Mouse (Mus musculus): ENCODE data around the gene Dennd4a. TPM values are rescaled to one million over a fixed set of nuclear protein-coding genes. Genes with fewer than 3 reads are reported as not detected.
A peak's percentile ranks its signal among the peaks of the same experiment; 100 is the strongest.
"Not testable (repeated sequence)": the region's sequence is repeated elsewhere in the genome, so short reads cannot be mapped to it uniquely, and the experiment has no call there.

Gene Dennd4a
- polyA plus RNA-seq, 1 experiment from 2014 or later: 12.0 TPM

DNA sequence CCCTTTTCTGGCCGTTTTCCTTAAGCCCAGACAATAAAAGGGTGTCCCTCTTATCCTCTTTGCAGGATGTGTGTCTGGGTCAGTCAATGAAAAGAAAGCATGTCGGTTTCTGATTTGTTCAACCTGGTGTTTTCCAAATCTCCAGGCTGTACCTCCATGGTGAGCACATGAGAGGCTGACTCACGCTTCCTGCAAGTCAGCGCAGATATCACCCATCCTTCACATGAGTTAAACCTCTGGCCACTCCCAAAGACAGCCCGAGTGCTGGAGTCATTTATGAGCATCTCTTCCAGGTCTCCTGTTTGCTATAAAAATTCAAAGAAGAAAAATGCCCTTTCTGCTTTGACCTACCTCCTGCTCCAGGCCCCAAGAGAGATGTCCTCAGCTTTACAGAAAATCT, 5.3 kb upstream of the Dennd4a start:
- Histone ChIP-seq H3K36me3 (replicated peaks) (no peaks in the 10 kb centered on the region), H3K9me3 (no peaks in the 10 kb centered on the region), H3K9ac (no peak overlapping the region), H3K4me1 (no peaks in the 10 kb centered on the region), H3K27ac (no peak overlapping the region), H3K27me3 (replicated peaks) (no peaks in the 10 kb centered on the region), H3K4me3 (no peak overlapping the region), H3K4me2 (no peak overlapping the region)
- WGBS: 75% methylated on average over 5 of the region's 5 CpGs
- no peak for ATAC-seq (replicated peaks)

DNA sequence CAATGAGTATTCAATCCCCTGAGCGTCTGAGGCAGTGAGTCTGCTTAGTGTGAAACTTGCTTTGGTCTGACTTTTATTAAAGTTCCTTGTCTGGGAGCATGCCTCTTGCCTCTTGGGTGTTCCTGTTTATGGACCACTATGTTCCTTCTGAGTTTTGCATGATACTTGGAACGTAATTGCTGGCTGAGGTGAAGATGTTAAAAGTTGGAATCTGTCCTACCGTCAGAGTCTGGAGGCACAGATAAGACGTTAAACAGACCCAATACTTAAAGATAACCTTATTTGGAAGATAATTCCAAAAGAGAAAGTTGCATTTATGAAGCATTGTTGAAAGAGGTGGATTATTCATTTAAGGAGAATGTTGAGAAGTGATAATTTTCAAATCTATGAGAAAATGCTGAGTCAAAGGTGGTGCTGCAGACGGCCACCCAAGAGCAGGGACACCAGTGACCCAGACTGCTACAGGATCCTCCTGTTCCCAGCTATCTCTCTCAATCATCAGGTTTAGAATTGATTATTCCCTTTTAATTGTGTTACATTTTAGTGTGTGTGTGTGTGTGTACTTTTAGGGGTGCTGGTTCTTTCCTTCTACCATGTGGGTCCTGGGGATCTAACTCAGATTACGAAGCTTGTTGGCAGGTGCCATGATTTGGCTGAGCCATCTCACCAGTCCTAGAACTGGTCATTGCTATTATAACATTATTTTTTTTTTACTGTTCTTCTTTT, 4.6 kb upstream of the Dennd4a start:
- Histone ChIP-seq H3K27ac (no peak overlapping the region), H3K9ac (no peak overlapping the region), H3K4me3 (no peak overlapping the region), H3K4me2 (no peak overlapping the region), H3K9me3 (no peaks in the 10 kb centered on the region), H3K27me3 (replicated peaks) (no peaks in the 10 kb centered on the region), H3K36me3 (replicated peaks) (no peaks in the 10 kb centered on the region), H3K4me1 (no peaks in the 10 kb centered on the region)
- WGBS: 75% methylated on average over 6 of the region's 6 CpGs
- no peak for ATAC-seq (replicated peaks)

DNA sequence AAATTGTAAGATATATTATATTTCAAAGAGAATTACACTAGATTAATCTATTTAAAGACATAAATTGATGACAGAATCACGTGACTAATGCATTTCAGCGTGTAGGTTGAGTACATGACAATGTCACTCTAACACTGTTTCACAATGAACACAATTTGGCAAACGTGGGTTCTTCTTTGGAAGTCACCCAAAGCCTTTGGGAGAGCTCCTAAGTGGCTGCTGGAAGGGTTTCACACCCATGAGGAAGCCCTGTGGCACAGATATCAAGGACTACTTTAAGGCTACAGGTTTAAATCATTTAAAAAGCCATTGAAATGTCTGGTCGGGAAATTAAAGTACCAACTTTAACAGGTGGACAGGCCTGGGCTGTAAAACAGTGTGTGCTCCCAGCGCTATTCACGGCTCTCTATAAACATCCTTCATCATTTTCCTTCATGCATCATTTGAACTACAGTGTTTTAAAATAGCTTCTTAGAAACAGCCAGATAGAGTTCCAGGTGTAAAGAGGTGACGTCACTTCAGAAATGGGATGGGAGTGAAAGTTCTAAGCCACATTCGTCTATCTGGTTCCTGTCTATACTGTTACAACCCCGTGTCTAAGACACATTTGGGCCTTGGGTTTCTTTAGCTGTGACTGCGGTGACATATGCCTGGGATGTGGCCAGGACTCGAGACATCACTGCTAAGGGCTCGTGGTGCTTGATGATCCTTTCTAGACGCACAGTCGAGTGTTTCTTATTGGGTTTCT, 3.9 kb upstream of the Dennd4a start:
- H3K9me3 ChIP-seq: no peaks in the 10 kb centered on the region
- no peak for ATAC-seq (replicated peaks)
- WGBS: 87% methylated on average over 14 of the region's 14 CpGs
- no peak overlapping the region for H3K27ac ChIP-seq
- no peaks in the 10 kb centered on the region for H3K36me3 ChIP-seq (replicated peaks)
- no peak overlapping the region for H3K9ac ChIP-seq
- no peaks in the 10 kb centered on the region for H3K27me3 ChIP-seq (replicated peaks)
- H3K4me2 ChIP-seq: no peak overlapping the region
- no peak overlapping the region for H3K4me3 ChIP-seq
- peaks cover 3% of the 10 kb centered on the region for H3K4me1 ChIP-seq

DNA sequence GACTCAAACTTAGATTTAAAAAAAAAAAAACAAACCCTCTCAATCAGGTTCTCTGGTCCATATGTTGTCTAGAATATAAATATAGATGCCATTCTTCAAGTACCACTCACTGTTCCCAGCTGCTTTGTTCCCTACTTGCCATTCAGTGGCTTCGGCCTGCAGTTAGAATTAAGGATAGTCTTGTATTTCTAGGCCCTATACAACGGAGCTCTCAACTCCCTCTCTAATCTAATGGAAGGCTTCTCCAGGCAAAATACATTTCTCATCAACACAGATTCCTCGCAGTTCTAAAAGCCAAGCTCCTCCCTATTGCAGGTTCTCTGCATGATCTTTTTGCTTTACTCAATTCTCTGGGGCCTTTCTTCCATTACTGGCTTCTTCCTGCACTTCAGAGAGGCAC, 1.3 kb upstream of the Dennd4a start:
- Histone ChIP-seq H3K27ac (no peak overlapping the region), H3K4me1 (peaks cover 13% of the 10 kb centered on the region), H3K4me3 (no peak overlapping the region), H3K36me3 (replicated peaks) (no peaks in the 10 kb centered on the region), H3K4me2 (no peak overlapping the region), H3K9ac (no peak overlapping the region), H3K27me3 (replicated peaks) (no peaks in the 10 kb centered on the region), H3K9me3 (no peaks in the 10 kb centered on the region)
- WGBS: 78% methylated on average over 3 of the region's 3 CpGs
- ATAC-seq (replicated peaks): no peak

DNA sequence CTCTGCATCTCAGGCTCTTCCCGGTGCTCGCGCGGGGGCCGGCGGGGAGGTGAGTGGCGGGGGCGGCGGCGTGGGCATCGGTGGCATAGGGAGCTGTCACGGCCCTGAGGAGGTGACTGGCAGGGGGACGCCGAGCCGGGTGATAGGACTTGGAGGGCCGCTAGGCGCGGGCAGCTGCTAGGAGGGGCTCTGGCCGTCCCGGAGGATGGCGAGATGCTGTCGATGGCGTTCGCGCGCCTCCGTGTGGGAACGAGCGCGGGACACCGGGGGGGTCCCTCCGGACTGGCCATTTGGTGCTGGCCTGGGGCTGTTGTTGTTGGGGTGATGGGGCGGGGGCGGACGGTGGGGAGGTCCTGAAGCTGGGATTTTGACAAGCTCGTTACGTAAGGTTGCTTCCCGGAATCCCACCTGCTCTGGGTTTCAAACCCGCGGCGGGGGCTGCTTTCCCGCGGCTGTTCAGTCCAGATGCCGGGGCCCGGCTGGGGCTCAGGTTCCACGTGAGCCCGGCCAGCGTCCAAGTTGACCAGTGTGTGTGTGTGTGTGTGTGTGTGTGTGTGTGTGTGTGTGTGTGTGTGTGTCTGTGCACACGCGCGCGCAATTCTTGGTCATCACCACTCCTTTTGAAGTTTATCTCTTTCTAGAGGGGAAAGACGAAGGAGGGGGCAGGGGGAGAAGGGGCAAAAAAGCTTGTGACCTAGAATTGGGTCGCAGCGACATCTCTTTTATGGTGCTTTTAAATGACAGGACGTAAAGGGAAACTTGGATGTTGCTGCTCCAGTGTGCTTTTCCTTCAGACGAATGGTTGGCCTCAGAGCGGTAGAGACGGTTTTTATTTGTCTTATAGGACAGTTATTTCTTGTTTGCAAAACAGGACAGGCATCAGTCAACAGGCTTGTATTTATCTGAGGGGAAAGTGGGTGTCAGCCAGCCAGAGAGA, 666 bp downstream of the Dennd4a start:
- H3K36me3 ChIP-seq (replicated peaks): no peaks in the 10 kb centered on the region
- peak overlapping the region; percentile 87 for H3K9ac ChIP-seq
- peak overlapping the region; percentile 95 for H3K4me3 ChIP-seq
- peak overlapping the region; percentile 99 for H3K27ac ChIP-seq
- ATAC-seq (replicated peaks): peak; percentile 84
- H3K27me3 ChIP-seq (replicated peaks): no peaks in the 10 kb centered on the region
- peaks cover 13% of the 10 kb centered on the region for H3K4me1 ChIP-seq
- H3K4me2 ChIP-seq: peak overlapping the region; percentile 62
- no peaks in the 10 kb centered on the region for H3K9me3 ChIP-seq
- WGBS: under 1% methylated on average over 57 of the region's 59 CpGs

GRCm38 (mm10) chr9:64812475-64812860, 1.3 kb downstream of the Dennd4a start:
- Histone ChIP-seq H3K4me2 (peak overlapping the region; percentile 62), H3K4me1 (peaks cover 13% of the 10 kb centered on the region), H3K9me3 (no peaks in the 10 kb centered on the region), H3K4me3 (peak overlapping the region; percentile 95), H3K9ac (peak overlapping the region; percentile 87), H3K36me3 (replicated peaks) (no peaks in the 10 kb centered on the region), H3K27ac (no peak overlapping the region), H3K27me3 (replicated peaks) (no peaks in the 10 kb centered on the region)
- 40% methylated on average over 1 of the region's 1 CpGs for WGBS
- ATAC-seq (replicated peaks): no peak

DNA sequence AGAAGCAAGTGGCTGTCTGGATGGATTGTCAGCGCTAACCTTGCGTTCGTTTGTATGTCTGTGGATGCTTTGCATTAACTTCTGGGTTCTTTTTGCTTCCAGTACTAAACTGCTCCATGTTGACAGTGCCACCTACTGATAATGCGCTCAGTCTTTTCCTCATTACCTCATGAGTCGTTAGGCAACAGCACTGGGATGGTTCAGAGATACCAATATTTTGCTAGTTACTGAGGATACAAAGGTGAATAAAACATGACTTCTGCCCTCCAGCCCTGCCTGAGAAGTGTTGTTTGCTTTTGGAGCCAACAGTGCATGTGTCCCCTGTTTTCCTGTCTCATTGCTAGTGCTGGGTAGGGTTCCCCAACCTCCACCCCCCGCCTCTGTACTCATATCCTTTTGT, 3.1 kb downstream of the Dennd4a start:
- H3K36me3 ChIP-seq (replicated peaks): no peaks in the 10 kb centered on the region
- H3K9ac ChIP-seq: no peak overlapping the region
- no peak overlapping the region for H3K4me2 ChIP-seq
- no peaks in the 10 kb centered on the region for H3K9me3 ChIP-seq
- peaks cover 13% of the 10 kb centered on the region for H3K4me1 ChIP-seq
- no peak for ATAC-seq (replicated peaks)
- no peak overlapping the region for H3K4me3 ChIP-seq
- H3K27ac ChIP-seq: no peak overlapping the region
- WGBS: 84% methylated on average over 6 of the region's 6 CpGs
- H3K27me3 ChIP-seq (replicated peaks): no peaks in the 10 kb centered on the region

DNA sequence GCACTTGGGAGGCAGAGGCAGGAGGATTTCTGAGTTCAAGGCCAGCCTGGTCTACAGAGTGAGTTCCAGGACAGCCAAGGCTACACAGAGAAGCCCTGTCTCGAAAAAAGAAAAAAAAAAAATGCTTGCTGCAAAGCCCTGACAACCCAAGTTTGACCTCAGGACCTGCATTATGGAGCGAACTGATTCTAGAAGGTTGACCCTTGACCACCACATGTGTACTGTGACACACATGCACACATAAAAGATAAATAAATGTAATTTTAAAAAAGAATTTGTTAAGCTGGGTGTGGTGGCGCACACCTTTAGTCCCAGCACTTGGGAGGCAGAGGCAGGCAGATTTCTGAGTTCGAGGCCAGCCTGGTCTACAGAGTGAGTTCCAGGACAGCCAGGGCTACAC, 8.5 kb downstream of the Dennd4a start:
- WGBS: 96% methylated on average over 4 of the region's 4 CpGs
- not testable (repeated sequence) for H3K9me3 ChIP-seq; H3K4me1 ChIP-seq; ATAC-seq (replicated peaks); H3K4me3 ChIP-seq; H3K9ac ChIP-seq; H3K27me3 ChIP-seq (replicated peaks); H3K27ac ChIP-seq; H3K4me2 ChIP-seq; H3K36me3 ChIP-seq (replicated peaks)

DNA sequence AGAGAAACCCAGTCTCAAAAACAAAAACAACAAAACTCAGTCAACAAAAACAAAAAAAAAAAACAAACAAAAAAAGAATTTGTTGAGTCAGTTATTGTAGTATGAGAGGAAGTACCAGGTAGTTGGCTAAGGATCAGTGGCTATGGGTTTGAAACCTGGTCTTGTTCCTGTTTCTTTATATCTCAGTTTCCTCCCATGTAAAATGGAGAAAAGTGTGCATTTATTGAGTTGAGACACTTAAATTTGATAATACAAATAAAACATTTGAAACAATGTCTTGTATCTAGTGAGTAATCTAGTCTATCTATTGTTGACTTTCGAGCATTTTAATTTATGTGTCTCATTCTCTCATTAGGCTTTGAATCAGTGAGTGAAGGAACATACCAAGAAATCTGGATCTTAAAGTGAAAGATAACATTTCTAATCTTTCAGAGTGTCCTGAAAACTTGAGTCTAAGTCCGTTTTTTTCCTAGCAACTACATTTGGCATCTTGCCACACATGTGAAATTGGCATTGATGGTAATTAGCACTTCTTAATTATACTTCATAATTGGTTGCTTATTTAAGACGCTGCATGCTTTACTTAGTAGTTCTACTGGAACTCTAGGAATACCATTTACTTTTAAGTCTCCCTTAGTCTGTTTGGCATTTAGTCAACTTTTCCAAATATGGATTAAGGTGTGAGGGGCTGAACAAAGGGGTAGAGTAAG, 9.1 kb downstream of the Dennd4a start:
- WGBS: 75% methylated on average over 3 of the region's 3 CpGs

DNA sequence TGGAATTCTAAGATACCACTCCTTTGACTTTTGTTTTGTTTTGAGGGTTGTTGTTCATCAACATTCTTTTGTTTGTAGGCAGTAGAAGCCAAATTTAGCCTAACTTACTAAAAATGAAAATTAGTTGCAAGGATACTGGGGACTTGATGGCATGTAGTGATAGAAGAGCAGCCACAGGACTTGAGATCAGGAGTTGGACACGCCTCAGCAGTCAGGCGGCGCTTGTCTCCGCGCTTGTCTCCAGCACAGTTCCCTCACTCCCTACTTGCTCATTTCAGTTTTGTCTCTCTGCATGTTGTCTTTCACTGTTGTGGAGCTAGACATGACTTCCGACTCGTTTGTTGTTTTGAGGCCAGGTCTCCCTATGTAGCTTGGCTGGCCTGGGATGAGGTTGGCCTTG, 11.1 kb downstream of the Dennd4a start:
- Histone ChIP-seq H3K27ac (no peak overlapping the region), H3K4me1 (no peaks in the 10 kb centered on the region), H3K4me3 (no peak overlapping the region), H3K9ac (no peak overlapping the region), H3K9me3 (no peaks in the 10 kb centered on the region), H3K36me3 (replicated peaks) (no peaks in the 10 kb centered on the region), H3K27me3 (replicated peaks) (no peaks in the 10 kb centered on the region), H3K4me2 (no peak overlapping the region)
- ATAC-seq (replicated peaks): no peak
- WGBS: 70% methylated on average over 7 of the region's 7 CpGs

More for the DNA sequence above, 9.1 kb downstream of the Dennd4a start:
- Histone ChIP-seq H3K9me3 (no peaks in the 10 kb centered on the region), H3K4me2 (no peak overlapping the region), H3K27ac (no peak overlapping the region), H3K36me3 (replicated peaks) (no peaks in the 10 kb centered on the region), H3K27me3 (replicated peaks) (no peaks in the 10 kb centered on the region), H3K4me1 (no peaks in the 10 kb centered on the region), H3K9ac (no peak overlapping the region), H3K4me3 (no peak overlapping the region)
- ATAC-seq (replicated peaks): no peak

GRCm38 (mm10) chr9:64824389-64825008, 13.4 kb downstream of the Dennd4a start:
- Histone ChIP-seq H3K4me1 (no peaks in the 10 kb centered on the region), H3K9ac (no peak overlapping the region), H3K36me3 (replicated peaks) (no peaks in the 10 kb centered on the region), H3K4me2 (no peak overlapping the region), H3K27me3 (replicated peaks) (no peaks in the 10 kb centered on the region), H3K4me3 (no peak overlapping the region), H3K9me3 (no peaks in the 10 kb centered on the region), H3K27ac (no peak overlapping the region)
- 82% methylated on average over 5 of the region's 5 CpGs for WGBS
- no peak for ATAC-seq (replicated peaks)
